Mouse (Mus musculus) lung, postnatal 10 days (tissue): Measurements from ENCODE around the gene Mycl.

Experiments used
- DNase-seq: peaks from one replicate; pipeline ENCODE4 v3.0.0; 2021

The Mycl gene

GRCm38 (mm10) chr4:122995404-122996220, at the start of gene Mycl:
Gene Mycl (plus strand): TSS chr4:122995652.
- DNase-seq, result peak; percentile 83

DNA sequence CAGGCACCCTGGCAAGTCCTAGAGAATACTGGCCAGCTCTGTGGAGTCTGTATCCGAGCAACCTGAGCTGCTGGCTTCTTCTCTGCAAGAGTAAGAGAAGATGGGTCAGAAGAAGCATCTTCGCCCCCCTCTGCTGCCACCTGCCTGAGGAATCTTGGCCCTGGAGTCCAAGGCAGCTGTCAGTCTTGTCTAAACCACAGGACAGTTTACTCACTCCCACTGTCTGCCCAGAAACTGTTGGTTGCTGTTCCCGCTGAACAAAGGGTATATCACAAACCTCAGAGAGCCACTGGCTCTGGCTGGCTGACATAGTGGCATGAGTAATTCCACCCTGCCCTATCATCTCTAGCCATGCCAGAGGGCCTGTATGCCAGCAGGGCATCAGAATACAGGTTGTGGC, 48.2 kb upstream of the Mycl start:
- DNase-seq, result no peak

GRCm38 (mm10) chr4:122949096-122949495, 46.4 kb upstream of the Mycl start:
- DNase-seq, result no peak

DNA sequence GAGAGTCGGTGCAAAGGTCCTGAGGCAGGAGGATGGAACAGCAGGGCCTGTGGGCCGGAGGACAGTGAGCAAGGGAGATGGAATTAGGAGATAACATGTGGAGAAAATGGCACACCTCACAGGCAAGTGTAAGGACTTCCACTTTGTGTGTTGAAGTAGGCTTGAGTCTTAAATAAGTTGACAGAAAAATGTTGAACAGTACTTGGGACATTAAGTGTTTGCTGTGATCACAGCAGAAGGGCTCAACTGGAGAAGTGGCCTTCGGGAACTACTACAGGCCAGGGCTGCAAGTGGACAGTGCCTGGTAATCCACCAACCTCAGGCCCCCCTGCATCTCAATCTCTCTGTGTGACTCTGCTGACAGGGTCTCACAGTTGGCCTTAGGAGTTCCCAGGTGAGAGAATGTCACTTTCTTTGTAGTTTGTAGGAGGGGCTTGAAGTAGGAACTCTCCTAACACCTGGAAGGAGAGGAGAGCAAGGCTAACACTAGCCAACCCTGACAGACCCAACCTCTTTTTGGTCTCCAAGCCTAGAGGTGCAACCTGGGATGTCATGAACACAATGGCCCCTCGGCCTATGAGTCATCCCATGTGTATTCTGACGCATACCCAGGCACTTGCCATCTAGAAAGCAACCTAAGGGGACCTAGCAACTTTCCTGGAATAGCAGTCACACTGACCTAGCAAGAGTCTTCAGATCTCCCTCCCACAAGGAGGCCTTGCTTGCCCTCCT, 40.6 kb upstream of the Mycl start:
- DNase-seq, result peak; percentile 30

- peak; percentile 90 for DNase-seq
Measured at GRCm38 (mm10) chr4:122955412-122956136, 39.9 kb upstream of the Mycl start.

GRCm38 (mm10) chr4:122956301-122956700, 39.2 kb upstream of the Mycl start:
- DNase-seq, result no peak

GRCm38 (mm10) chr4:122958491-122959031, 36.9 kb upstream of the Mycl start:
- DNase-seq, result no peak

DNA sequence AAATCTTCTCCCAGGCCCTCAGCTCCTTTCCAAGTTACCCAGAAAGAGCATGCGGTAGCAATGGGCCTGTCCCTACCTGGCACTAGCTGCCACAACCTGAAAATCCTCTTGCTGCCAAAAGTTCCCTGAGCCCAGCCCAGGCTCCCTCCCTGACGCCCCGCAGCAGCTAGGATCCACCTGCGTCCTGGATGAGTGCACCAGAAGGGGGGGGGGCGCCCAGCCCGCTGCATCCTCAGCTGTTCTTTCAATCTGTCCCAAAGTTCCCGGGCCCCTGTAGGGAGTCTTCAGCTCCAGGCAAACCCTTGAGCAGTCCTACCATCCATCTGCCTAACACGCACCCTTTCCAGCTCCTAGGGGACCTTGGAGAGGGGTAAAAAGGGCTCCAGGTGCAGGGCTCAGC, 35.6 kb upstream of the Mycl start:
- DNase-seq, result no peak

GRCm38 (mm10) chr4:122960321-122961099, 34.9 kb upstream of the Mycl start:
- no peak for DNase-seq

DNA sequence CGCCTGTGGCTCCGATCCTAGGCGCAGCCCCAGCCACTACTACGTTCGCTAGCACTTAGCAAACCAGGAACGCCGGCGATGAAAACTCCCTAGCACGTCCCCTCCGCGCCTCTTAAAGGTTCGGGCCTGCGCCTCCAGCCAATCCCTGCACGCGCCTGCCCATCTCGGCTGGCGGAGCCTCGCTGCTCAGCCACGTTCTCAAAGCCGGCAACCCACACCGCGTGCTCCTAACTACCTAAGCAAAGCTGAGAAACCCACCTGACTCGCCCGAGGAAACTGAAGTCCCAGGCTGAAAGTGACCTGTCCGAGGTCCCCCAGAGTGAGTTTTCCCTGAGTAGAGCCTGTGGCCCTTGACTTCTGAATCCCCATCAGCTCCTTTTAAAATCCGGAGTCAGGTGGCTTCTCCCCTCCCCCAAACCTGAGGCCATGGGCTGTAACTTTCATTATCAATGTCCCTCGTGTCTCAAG, 34.3 kb upstream of the Mycl start, which contains the start of gene Mfsd2a:
Gene Mfsd2a, minus strand, starts transcription at position 89 of the 468 bp plus-strand sequence.
- DNase-seq, result peak; percentile 32

GRCm38 (mm10) chr4:122961589-122961988, 33.9 kb upstream of the Mycl start:
- DNase-seq, result no peak

DNA sequence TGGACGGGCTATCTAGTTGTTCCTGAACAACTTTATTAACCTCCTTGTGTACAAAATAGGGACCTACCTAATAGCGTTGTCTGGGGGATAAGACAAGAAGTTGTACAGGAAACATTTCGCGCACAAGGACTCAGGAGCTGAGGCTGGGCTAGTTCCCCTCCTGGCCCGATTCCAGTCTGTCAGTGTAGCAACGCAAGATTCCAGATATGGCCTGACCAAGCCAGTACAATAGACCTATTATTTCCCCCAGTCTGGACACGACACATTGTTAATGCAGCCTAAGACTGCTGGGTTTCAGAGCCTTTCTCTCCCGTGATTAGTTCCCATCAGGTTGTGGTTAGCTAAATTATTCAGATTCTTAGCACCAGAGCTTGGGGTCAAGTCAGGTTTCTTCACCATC, 32.7 kb upstream of the Mycl start:
- no peak for DNase-seq

GRCm38 (mm10) chr4:122968106-122968505, 27.3 kb upstream of the Mycl start:
- DNase-seq, result no peak

DNA sequence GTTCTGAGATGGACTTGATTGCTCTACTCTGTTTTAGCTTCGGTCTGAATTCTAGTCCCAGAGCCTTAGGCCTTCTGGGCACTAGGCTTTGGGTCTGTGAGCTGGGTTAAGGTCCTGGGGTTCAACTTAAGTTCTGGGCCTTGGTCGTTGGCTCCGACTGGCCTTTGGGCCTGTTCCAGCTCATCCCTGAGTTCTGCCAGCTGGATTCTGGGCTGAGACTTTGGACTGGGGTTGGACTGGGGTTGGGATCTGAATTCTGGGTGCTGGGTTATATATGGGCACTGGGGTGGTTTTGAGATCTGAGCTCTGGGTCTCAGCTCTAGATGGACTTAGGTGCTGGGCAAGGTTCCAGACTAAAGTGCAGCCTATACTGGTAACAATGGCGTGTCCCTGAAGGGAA, 24.3 kb upstream of the Mycl start:
- DNase-seq, result no peak

- no peak for DNase-seq
Measured at GRCm38 (mm10) chr4:122971646-122972045, 23.8 kb upstream of the Mycl start.

DNA sequence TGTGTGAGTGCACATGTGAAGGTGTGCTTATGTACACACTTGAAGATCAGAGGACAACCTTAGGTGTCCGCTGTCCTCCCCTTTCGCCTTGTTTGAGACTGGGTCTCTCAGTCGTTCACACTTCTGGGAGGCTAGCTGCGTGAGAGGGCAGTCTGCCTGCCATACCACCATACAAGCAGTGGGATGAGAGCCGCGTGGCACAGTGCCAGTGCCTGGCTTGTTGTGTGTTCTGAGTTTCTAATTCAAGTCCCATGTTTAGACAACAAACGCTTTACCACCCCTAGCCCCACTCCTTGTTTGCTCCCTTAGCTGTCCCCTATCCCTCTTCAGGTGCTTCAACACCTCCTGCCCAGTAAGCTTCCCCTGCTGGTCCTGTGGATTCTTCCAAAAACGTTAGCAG, 23.4 kb upstream of the Mycl start:
- DNase-seq, result no peak

DNA sequence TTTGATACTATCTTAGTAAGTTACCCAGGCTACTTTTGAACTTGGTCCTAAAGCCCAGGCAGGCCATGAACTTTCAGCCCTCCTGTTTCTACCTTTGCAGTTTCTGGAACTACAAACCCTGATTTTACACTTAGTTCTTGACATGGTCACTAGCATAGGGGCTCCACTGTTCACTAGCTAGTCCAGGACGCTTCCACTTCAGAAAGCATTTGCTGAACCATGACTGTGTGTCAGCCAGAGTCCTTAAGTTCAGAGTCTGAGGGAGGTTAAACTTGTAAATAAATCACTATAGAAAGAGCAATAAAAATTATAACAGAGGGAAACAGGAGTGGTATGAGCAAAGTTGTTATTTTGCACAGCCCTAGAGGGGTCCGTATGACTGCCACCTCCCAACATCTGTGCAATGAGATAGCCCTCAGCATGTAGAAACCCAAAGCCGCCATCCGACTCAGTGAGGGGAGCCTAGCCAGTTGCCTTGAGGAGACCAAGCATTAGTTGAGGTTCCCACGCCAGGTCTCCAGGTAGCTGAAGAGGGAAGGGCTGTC, 20.4 kb upstream of the Mycl start:
- DNase-seq, result no peak

DNA sequence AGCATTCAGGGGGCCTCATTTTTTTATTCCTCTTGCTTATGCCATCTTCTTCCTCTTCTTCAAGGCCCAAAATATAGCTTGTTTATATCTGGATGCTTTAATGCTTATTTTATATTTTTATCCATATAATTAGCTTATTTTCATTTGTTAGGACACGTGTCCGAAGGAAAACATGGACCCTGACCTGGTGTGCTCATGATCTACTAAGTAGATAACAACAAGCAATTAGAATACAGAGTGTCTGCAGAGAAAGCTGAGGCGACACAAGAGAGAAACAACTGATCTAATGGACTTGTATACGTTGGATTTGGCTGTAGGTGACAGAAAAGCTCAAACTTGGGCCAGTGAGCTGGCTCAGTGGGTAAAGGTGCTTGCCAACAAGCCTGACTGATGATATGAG, 18.6 kb upstream of the Mycl start:
- no peak for DNase-seq

GRCm38 (mm10) chr4:122978850-122979249, 16.6 kb upstream of the Mycl start:
- no peak for DNase-seq

DNA sequence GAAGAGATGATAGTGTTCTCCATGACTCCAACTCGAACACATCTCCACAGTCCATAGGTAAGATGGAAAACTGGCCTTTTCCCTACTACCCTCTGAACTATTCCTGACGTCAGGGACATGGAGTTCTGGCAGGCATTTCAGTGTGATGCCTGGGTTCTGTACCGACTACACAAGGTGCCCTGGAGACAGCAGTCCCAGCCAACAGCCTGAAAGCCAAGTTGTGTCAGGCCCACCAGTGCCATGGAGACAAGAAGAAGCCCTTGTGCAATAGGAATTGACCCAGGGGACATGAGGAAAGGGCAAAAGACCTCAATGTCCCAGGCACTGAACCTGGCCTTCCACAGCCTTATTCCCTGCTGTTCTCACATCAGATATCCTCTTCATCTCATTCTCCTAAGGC, 15.6 kb upstream of the Mycl start:
- no peak for DNase-seq

DNA sequence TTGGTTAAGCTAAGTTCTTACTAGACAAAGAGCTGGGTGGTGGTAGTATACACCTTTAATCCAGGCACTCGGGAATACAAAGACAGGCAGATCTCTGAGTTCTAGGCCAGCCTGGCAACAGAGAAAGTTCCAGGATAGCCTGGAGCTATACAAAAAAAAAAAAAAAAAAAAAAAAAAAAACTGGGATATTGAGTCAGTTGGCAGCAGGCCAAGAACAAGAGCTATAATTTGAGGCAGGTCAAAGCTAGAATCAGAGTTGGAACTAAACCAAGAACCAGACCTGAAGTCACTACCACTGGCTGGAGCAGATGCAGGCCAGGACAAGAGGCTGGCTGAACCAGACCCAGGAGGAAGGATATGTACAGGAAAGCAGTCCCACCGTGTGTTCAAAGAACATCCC, 14.8 kb upstream of the Mycl start:
- no peak for DNase-seq

GRCm38 (mm10) chr4:122981238-122981637, 14.2 kb upstream of the Mycl start:
- no peak for DNase-seq
